Mouse (Mus musculus): ENCODE results near the gene Foxn3.

- TF ChIP-seq CTCF (IDR thresholded peaks at IDR 0.05; ENCODE audit: borderline replicate concordance, extremely low read depth, insufficient read depth, insufficient read length) (no peak), POLR2A (IDR thresholded peaks at IDR 0.05; ENCODE audit: borderline replicate concordance, extremely low read depth, insufficient read depth, insufficient read length, poor library complexity, severe bottlenecking) (no peak)
These were observed 144.6 kb downstream of the Foxn3 start for GRCm38 (mm10) chr12:99418476-99419395.
